Mouse (Mus musculus) heart, embryonic 13.5 days (tissue): ENCODE measurements around the gene Prl3d1. TPM values are rescaled to one million over a fixed set of nuclear protein-coding genes. Genes with fewer than 3 reads are reported as not detected.
"Not testable (repeated sequence)": the region's sequence is repeated elsewhere in the genome, so short reads cannot be mapped to it uniquely, and the experiment has no call there.

ENCODE experiments used
- ATAC-seq: fragments of 200-750 bp; cut with Nextera tagmentation; 2 replicates; pipeline ENCODE4 v1.8.0; 2017; ENCODE audit warnings: moderate TSS enrichment; ENCODE audit not compliant: insufficient number of reproducible peaks, low FRiP score, low TSS enrichment; ENCODE audit errors: extremely low read depth
- H3K27ac ChIP-seq: fragments of 300-500 bp; sonication (generic); replicated peaks from 2 replicates; pipeline ENCODE4 v1.5.1; 2015; ENCODE audit warnings: moderate library complexity, mild to moderate bottlenecking, inconsistent platforms
- H3K27me3 ChIP-seq: fragments of 300-500 bp; sonication (generic); replicated peaks from 2 replicates; pipeline ENCODE4 v1.6.1; 2015; ENCODE audit warnings: mild to moderate bottlenecking, inconsistent platforms
- H3K36me3 ChIP-seq: fragments of 300-500 bp; sonication (generic); 2 replicates; pipeline ENCODE4 v1.6.1; 2015; ENCODE audit warnings: mild to moderate bottlenecking, inconsistent platforms
- H3K4me1 ChIP-seq: fragments of 300-500 bp; sonication (generic); 2 replicates; pipeline ENCODE4 v1.6.1; 2015; ENCODE audit warnings: inconsistent platforms
- H3K4me2 ChIP-seq: fragments of 300-500 bp; sonication (generic); 2 replicates; pipeline ENCODE4 v1.6.1; 2015; ENCODE audit warnings: inconsistent platforms, mild to moderate bottlenecking, moderate library complexity
- H3K4me3 ChIP-seq: fragments of 300-500 bp; sonication (generic); 2 replicates; pipeline ENCODE4 v1.5.1; 2015; ENCODE audit warnings: moderate library complexity, mild to moderate bottlenecking, inconsistent platforms
- H3K9ac ChIP-seq: fragments of 300-500 bp; sonication (generic); 2 replicates; pipeline ENCODE4 v1.6.1; 2015; ENCODE audit warnings: inconsistent platforms, mild to moderate bottlenecking, moderate library complexity
- H3K9me3 ChIP-seq: fragments of 300-500 bp; sonication (generic); 2 replicates; pipeline ENCODE4 v1.6.1; 2016; ENCODE audit warnings: inconsistent platforms
- WGBS: fragments of 180-500 bp; shearing (Covaris S2); methylation state at CpG from one replicate; pipeline ENCODE4 v1.1.7; 2015; ENCODE audit warnings: mixed read lengths; 5-methylcytosine and 5-hydroxymethylcytosine counted together
- polyA plus RNA-seq: library from polyadenylated mRNA; unstranded; fragments of >200 nt; fragmentation: Nextera tagmentation; extraction: Ambion mirVana; gene quantifications from 2 replicates; pipeline ENCODE4 v1.2.1, GENCODE M21; 2015

Prl3d1 gene
- polyA plus RNA-seq: not detected in 2 replicates

DNA sequence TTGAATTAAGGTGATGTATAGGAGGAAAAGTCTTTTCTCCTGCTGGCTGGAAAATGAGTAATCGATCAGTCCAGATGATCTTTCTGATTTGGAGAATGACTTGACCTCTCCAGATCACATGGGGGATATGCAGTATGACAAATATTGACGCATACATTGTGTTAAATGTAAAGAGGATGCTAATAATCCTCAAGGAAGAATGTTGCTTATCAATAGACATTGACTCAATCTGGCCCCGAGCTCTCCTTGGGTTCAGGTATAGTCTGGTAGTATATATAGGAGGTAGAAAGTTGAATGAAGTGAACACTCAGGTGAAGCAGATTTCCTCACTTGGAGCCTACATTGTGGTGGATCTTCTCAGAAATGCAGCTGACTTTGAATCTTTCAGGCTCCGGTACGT, at the start of gene Prl3d1:
Gene Prl3d1, plus strand, starts transcription at position 301 of the 400 bp plus-strand sequence.
- not testable (repeated sequence) for H3K9me3 ChIP-seq, H3K27me3 ChIP-seq, H3K27ac ChIP-seq, H3K4me1 ChIP-seq, H3K4me3 ChIP-seq, H3K36me3 ChIP-seq, H3K9ac ChIP-seq, ATAC-seq, H3K4me2 ChIP-seq
- WGBS: 71% methylated on average over 5 of the region's 5 CpGs

GRCm38 (mm10) chr13:27057270-27057669, 36.7 kb upstream of the Prl3d1 start, which contains the start of gene Prl:
Gene Prl, plus strand, starts transcription at chr13:27057570.
- no peak within 1 kb of the TSS for H3K4me2 ChIP-seq
- H3K9me3 ChIP-seq: no peaks in the 10 kb centered on the region
- no peak within 1 kb of the TSS for H3K4me3 ChIP-seq
- no peak within 1 kb of the TSS for H3K9ac ChIP-seq
- H3K27ac ChIP-seq: no peak within 1 kb of the TSS
- ATAC-seq: no peak
- no peaks in the 10 kb centered on the region for H3K4me1 ChIP-seq
- WGBS: 82% methylated on average over 1 of the region's 1 CpGs
- H3K36me3 ChIP-seq: no peaks in the 10 kb centered on the region
- no peaks in the 10 kb centered on the region for H3K27me3 ChIP-seq

GRCm38 (mm10) chr13:27059177-27059576, 34.8 kb upstream of the Prl3d1 start:
- 67% methylated on average over 7 of the region's 7 CpGs for WGBS
- Histone ChIP-seq H3K27me3 (no peaks in the 10 kb centered on the region), H3K27ac (no peak overlapping the region), H3K4me3 (no peak overlapping the region), H3K4me2 (no peak overlapping the region), H3K36me3 (no peaks in the 10 kb centered on the region), H3K9me3 (no peaks in the 10 kb centered on the region), H3K4me1 (no peaks in the 10 kb centered on the region), H3K9ac (no peak overlapping the region)
- no peak for ATAC-seq

- not testable (repeated sequence) for H3K9me3 ChIP-seq, H3K27ac ChIP-seq, H3K4me1 ChIP-seq, H3K4me2 ChIP-seq, H3K9ac ChIP-seq, H3K36me3 ChIP-seq, H3K27me3 ChIP-seq, ATAC-seq, H3K4me3 ChIP-seq
- 90% methylated on average over 4 of the region's 4 CpGs for WGBS
Observed at GRCm38 (mm10) chr13:27121398-27121797, 27.4 kb downstream of the Prl3d1 start, which contains the start of gene Prl3d2. Gene Prl3d2, plus strand, starts transcription at chr13:27121698.

DNA sequence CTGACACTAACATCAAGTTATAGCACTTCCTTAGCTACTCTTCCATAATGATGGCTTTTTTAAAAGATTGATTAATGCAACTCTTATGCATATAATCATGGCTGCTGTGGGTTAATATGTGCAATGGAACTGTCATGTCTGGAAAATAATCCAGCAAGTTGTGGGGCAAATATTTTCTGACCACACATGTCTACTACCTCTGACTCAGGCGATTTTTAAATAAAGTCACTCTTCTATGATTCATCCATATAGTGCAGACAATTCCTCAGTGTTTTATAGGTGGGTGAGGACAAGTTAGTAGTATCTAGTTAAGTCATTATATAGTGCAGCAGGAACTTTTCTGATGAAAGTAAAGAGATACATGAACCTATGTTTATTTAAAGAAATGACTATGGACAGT, 54.3 kb downstream of the Prl3d1 start:
- Histone ChIP-seq H3K4me3 (no peak overlapping the region), H3K36me3 (no peaks in the 10 kb centered on the region), H3K4me1 (no peaks in the 10 kb centered on the region), H3K9me3 (no peaks in the 10 kb centered on the region), H3K4me2 (no peak overlapping the region), H3K27ac (no peak overlapping the region), H3K9ac (no peak overlapping the region), H3K27me3 (no peaks in the 10 kb centered on the region)
- 49% methylated on average over 1 of the region's 1 CpGs for WGBS
- no peak for ATAC-seq

Other genes with a start within 250 kb of the Prl3d1 start
- not detected in 2 replicates for gene Prl, start 36.6 kb upstream of the Prl3d1 start, polyA plus RNA-seq
- gene Prl3d2, start 27.5 kb downstream of the Prl3d1 start, polyA plus RNA-seq: not detected in 2 replicates
- gene Prl3d3, start 62.6 kb downstream of the Prl3d1 start, polyA plus RNA-seq: not detected in 2 replicates
- gene Prl3c1, start 102.5 kb downstream of the Prl3d1 start, polyA plus RNA-seq: not detected in 2 replicates
- not detected in 2 replicates for gene Prl3b1, start 147.7 kb downstream of the Prl3d1 start, polyA plus RNA-seq
- not detected in 2 replicates for gene Prl3a1, start 165.2 kb downstream of the Prl3d1 start, polyA plus RNA-seq
- gene Prl6a1, start 218.4 kb downstream of the Prl3d1 start, polyA plus RNA-seq: not detected in 2 replicates